Mouse (Mus musculus): ENCODE measurements at regions not wholly inside any gene's neighbourhood (a gene's known extent, or its start where the extent isn't known, plus 50 kb on each side); places are given as distances from the start of the nearest gene placed in this dataset.

DNA sequence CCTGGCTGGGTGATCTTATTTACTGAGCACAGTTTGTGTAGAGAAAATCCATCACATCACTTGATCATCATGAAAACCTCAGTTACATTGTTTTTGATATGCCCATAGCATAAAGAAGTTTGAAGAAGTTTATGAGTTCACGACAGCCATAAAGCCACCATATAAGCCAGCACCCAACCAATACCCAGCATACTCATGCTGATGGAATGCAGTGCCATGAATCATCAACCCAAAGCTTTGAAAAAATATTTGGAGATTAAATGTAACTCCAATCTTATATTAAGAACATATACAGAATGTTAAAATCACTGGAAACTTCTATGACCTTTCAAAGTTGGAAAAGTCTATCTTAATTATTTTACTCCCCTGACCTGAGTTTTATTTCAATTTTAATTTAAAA lies 372.1 kb upstream of the Impad1 start:
- Histone ChIP-seq H3K9me3 (ENCODE audit: control insufficient read depth, low read length) (no peaks in the 10 kb centered on the region), H3K4me3 (replicated peaks; ENCODE audit: low read length) (no peak overlapping the region), H3K9ac (ENCODE audit: low read depth, low read length, severe bottlenecking) (no peak overlapping the region), H3K36me3 (ENCODE audit: control insufficient read depth, insufficient read depth, low read length) (no peaks in the 10 kb centered on the region), H3K27me3 (ENCODE audit: control insufficient read depth, insufficient read depth, low read length) (no peaks in the 10 kb centered on the region), H3K4me1 (ENCODE audit: control insufficient read depth, insufficient read depth, low read length) (no peaks in the 10 kb centered on the region), H3K4me2 (replicated peaks; ENCODE audit: low read depth, low read length, severe bottlenecking) (no peak overlapping the region), H3K27ac (replicated peaks; ENCODE audit: low read depth, low read length) (no peak overlapping the region)
- 81% methylated on average over 1 of the region's 1 CpGs for WGBS
- no peak for TF ChIP-seq POLR2A (IDR thresholded peaks at IDR 0.05; ENCODE audit: borderline replicate concordance, extremely low read depth, insufficient read depth, insufficient read length)
- ATAC-seq (ENCODE audit: low FRiP score, low read depth) (no peak), DNase-seq (ENCODE audit: low spot score) (no peak)

DNA sequence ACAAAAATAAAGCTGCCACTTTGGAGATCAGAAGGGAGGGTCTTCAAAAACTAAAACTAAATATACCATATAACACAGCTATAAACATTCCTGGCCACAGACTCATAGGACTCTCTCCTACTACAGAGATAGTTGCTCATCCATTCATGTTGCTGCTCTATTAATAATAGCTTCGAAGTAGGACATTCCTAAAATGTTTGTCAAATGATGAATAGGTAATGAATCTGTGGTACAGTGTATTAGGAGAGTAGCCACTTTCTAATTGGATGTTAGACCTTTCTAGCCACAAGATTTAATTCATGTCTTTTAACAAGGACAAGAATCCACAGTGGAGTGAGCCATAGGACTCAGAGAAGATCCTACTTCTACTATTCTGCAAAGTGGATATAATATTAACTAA lies 367.8 kb upstream of the Impad1 start:
- ATAC-seq (ENCODE audit: low FRiP score, low read depth) (no peak), DNase-seq (ENCODE audit: low spot score) (no peak)
- Histone ChIP-seq H3K4me3 (replicated peaks; ENCODE audit: low read length) (no peak overlapping the region), H3K4me2 (replicated peaks; ENCODE audit: low read depth, low read length, severe bottlenecking) (no peak overlapping the region), H3K9me3 (ENCODE audit: control insufficient read depth, low read length) (no peaks in the 10 kb centered on the region), H3K27me3 (ENCODE audit: control insufficient read depth, insufficient read depth, low read length) (no peaks in the 10 kb centered on the region), H3K36me3 (ENCODE audit: control insufficient read depth, insufficient read depth, low read length) (no peaks in the 10 kb centered on the region), H3K4me1 (ENCODE audit: control insufficient read depth, insufficient read depth, low read length) (no peaks in the 10 kb centered on the region), H3K9ac (ENCODE audit: low read depth, low read length, severe bottlenecking) (no peak overlapping the region), H3K27ac (replicated peaks; ENCODE audit: low read depth, low read length) (no peak overlapping the region)
- TF ChIP-seq POLR2A (IDR thresholded peaks at IDR 0.05; ENCODE audit: borderline replicate concordance, extremely low read depth, insufficient read depth, insufficient read length), result no peak
- WGBS, result 64% methylated on average over 1 of the region's 1 CpGs

DNA sequence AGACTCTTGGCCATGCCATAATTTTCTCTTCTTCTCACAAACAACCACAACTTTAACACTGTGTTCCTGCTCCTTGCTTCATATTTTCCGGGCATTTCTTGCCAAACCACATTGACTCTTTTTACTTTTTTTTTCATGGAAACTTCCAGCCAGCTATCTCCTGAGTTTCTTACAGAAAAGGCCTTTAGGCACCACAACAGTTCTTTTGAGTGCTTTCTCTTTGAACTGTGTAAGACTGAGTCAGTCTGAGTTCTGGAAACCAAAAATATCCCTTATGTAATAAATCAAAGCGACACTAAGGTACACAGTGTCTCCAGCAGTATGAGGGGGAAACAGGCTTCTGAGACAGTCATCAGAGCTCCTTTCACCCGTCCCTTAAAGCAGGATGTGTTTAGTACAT lies 337.6 kb upstream of the Impad1 start:
- no peak for TF ChIP-seq POLR2A (IDR thresholded peaks at IDR 0.05; ENCODE audit: borderline replicate concordance, extremely low read depth, insufficient read depth, insufficient read length)
- H3K36me3 ChIP-seq (ENCODE audit: control insufficient read depth, insufficient read depth, low read length), result no peaks in the 10 kb centered on the region
- H3K4me2 ChIP-seq (replicated peaks; ENCODE audit: low read depth, low read length, severe bottlenecking), result no peak overlapping the region
- ATAC-seq (ENCODE audit: low FRiP score, low read depth), result peak; percentile 53; the same call in 1 of the 2 replicates
- H3K4me1 ChIP-seq (ENCODE audit: control insufficient read depth, insufficient read depth, low read length), result no peaks in the 10 kb centered on the region
- 50% methylated on average over 3 of the region's 3 CpGs for WGBS
- H3K9ac ChIP-seq (ENCODE audit: low read depth, low read length, severe bottlenecking), result no peak overlapping the region
- peak; percentile 34 for DNase-seq (ENCODE audit: low spot score)
- H3K27ac ChIP-seq (replicated peaks; ENCODE audit: low read depth, low read length), result no peak overlapping the region
- H3K9me3 ChIP-seq (ENCODE audit: control insufficient read depth, low read length), result no peaks in the 10 kb centered on the region
- H3K4me3 ChIP-seq (replicated peaks; ENCODE audit: low read length), result no peak overlapping the region
- no peaks in the 10 kb centered on the region for H3K27me3 ChIP-seq (ENCODE audit: control insufficient read depth, insufficient read depth, low read length)

DNA sequence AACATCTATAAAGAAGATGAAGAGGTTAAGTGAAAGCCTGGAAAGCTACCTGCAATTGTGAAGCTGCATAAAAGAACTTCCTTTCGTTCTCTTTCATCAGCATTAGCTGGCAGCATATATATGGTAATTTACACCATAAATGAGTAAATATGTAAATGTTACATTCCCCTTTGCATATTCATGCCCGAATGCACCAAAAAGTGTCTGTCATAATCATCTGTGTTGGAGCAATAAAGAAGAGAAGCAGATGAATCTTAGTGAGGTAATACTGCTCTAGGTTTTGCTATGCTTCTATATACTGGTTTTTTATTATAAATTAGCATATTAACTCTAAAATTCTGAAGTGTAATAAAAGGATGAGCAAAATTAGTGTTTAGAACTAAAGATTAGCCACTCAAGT lies 332.9 kb upstream of the Impad1 start:
- 87% methylated on average over 2 of the region's 2 CpGs for WGBS
- Histone ChIP-seq H3K9me3 (ENCODE audit: control insufficient read depth, low read length) (no peaks in the 10 kb centered on the region), H3K27ac (replicated peaks; ENCODE audit: low read depth, low read length) (no peak overlapping the region), H3K4me1 (ENCODE audit: control insufficient read depth, insufficient read depth, low read length) (no peaks in the 10 kb centered on the region), H3K36me3 (ENCODE audit: control insufficient read depth, insufficient read depth, low read length) (no peaks in the 10 kb centered on the region), H3K27me3 (ENCODE audit: control insufficient read depth, insufficient read depth, low read length) (no peaks in the 10 kb centered on the region), H3K9ac (ENCODE audit: low read depth, low read length, severe bottlenecking) (no peak overlapping the region), H3K4me3 (replicated peaks; ENCODE audit: low read length) (no peak overlapping the region), H3K4me2 (replicated peaks; ENCODE audit: low read depth, low read length, severe bottlenecking) (no peak overlapping the region)
- DNase-seq (ENCODE audit: low spot score), result no peak
- no peak for ATAC-seq (ENCODE audit: low FRiP score, low read depth)
- no peak for TF ChIP-seq POLR2A (IDR thresholded peaks at IDR 0.05; ENCODE audit: borderline replicate concordance, extremely low read depth, insufficient read depth, insufficient read length)

DNA sequence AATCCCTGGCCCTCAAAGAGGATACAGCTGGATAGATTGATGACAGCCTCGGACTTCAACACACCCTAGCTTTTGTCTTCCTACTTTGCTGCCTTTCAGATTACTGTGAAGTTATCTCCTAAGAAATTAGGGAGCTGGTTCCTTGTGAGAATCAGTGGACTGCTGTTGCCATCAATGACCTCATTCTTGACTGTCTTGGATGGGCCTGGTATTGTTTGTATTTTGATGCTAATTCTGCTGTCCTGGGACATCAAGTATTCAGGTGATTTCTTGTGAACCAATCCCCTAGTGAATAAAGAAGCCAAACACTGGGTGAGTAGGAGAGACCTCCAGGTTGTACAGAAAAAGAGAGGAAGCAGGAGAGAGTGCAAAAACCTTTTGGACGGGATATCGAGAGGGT lies 305.3 kb upstream of the Impad1 start:
- WGBS, result 86% methylated on average over 3 of the region's 3 CpGs
- H3K27me3 ChIP-seq (ENCODE audit: control insufficient read depth, insufficient read depth, low read length), result no peaks in the 10 kb centered on the region
- H3K4me2 ChIP-seq (replicated peaks; ENCODE audit: low read depth, low read length, severe bottlenecking), result no peak overlapping the region
- no peaks in the 10 kb centered on the region for H3K4me1 ChIP-seq (ENCODE audit: control insufficient read depth, insufficient read depth, low read length)
- no peak overlapping the region for H3K4me3 ChIP-seq (replicated peaks; ENCODE audit: low read length)
- H3K36me3 ChIP-seq (ENCODE audit: control insufficient read depth, insufficient read depth, low read length), result no peaks in the 10 kb centered on the region
- DNase-seq (ENCODE audit: low spot score), result no peak
- no peak for ATAC-seq (ENCODE audit: low FRiP score, low read depth)
- no peak for TF ChIP-seq POLR2A (IDR thresholded peaks at IDR 0.05; ENCODE audit: borderline replicate concordance, extremely low read depth, insufficient read depth, insufficient read length)
- no peak overlapping the region for H3K9ac ChIP-seq (ENCODE audit: low read depth, low read length, severe bottlenecking)
- no peak overlapping the region for H3K27ac ChIP-seq (replicated peaks; ENCODE audit: low read depth, low read length)
- no peaks in the 10 kb centered on the region for H3K9me3 ChIP-seq (ENCODE audit: control insufficient read depth, low read length)

DNA sequence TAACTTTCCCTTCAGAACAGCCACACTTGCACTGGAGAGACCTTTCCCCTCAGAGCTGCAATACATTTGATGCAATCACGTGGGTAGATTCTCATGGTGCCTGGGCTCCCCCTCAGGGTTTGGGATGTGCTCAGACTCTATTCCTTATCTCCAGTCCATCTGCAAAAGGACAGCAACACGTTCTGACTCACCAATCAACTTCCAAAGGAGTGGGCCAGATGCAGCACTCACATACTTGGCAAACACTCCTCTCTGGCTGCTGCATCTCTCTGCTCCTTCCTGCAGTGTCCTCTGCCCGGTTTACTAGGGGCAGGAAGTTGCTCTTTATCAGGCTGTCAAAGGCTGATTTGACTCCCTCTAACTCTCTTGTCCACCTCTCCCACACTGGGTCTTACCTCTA lies 285.6 kb upstream of the Impad1 start:
- Histone ChIP-seq H3K9ac (ENCODE audit: low read depth, low read length, severe bottlenecking) (no peak overlapping the region), H3K36me3 (ENCODE audit: control insufficient read depth, insufficient read depth, low read length) (no peaks in the 10 kb centered on the region), H3K4me2 (replicated peaks; ENCODE audit: low read depth, low read length, severe bottlenecking) (no peak overlapping the region), H3K4me1 (ENCODE audit: control insufficient read depth, insufficient read depth, low read length) (no peaks in the 10 kb centered on the region), H3K27me3 (ENCODE audit: control insufficient read depth, insufficient read depth, low read length) (no peaks in the 10 kb centered on the region), H3K27ac (replicated peaks; ENCODE audit: low read depth, low read length) (no peak overlapping the region), H3K9me3 (ENCODE audit: control insufficient read depth, low read length) (no peaks in the 10 kb centered on the region), H3K4me3 (replicated peaks; ENCODE audit: low read length) (no peak overlapping the region)
- ATAC-seq (ENCODE audit: low FRiP score, low read depth), result no peak
- WGBS, result 40% methylated on average over 3 of the region's 3 CpGs
- no peak for DNase-seq (ENCODE audit: low spot score)
- TF ChIP-seq POLR2A (IDR thresholded peaks at IDR 0.05; ENCODE audit: borderline replicate concordance, extremely low read depth, insufficient read depth, insufficient read length), result no peak

All from limb, embryonic 14.5 days (tissue).